Mouse (Mus musculus): ENCODE data around the gene Poll.

- no peak for TF ChIP-seq POLR2A (IDR thresholded peaks at IDR 0.05; ENCODE audit: low read depth, low read length)
- TF ChIP-seq CTCF (IDR thresholded peaks at IDR 0.05; ENCODE audit: borderline replicate concordance, insufficient read depth, low read length), result no peak
Measured at GRCm38 (mm10) chr19:45507531-45507930, 52.8 kb downstream of the Poll start.

All from embryonic fibroblast, embryonic 13.5 days (primary cell).